Mouse (Mus musculus): ENCODE results near the gene B3galt4. TPM values are rescaled to one million over a fixed set of nuclear protein-coding genes. Genes with fewer than 3 reads are reported as not detected.

B3galt4 gene
- total RNA-seq, 1 experiment: 10.3 TPM

- no peak for DNase-seq (ENCODE audit: low read depth, low spot score)
- Histone ChIP-seq H3K9me3 (ENCODE audit: control insufficient read depth, insufficient read depth, low read depth, low read length) (no peaks in the 10 kb centered on the region), H3K9ac (ENCODE audit: insufficient read depth, low read depth, low read length, poor library complexity, severe bottlenecking) (peak overlapping the region; percentile 7; the same call in 1 of the 2 replicates), H3K4me3 (ENCODE audit: insufficient read depth in 1 of 2, low read depth in 1 of 2, low read length in 2 of 2, poor library complexity in 1 of 2, severe bottlenecking in 1 of 2) (no peak overlapping the region), H3K36me3 (ENCODE audit: control insufficient read depth, insufficient read depth, low read length, poor library complexity, severe bottlenecking) (peaks cover 37% of the 10 kb centered on the region), H3K4me1 (ENCODE audit: control insufficient read depth in 2 of 2, insufficient read depth in 2 of 2, low read length in 2 of 2, poor library complexity in 1 of 2) (peaks cover 3 to 33% of the 10 kb centered on the region in 2 experiments; a peak in 2 of 4 replicates), H3K27ac (ENCODE audit: insufficient read depth, low read depth, low read length, poor library complexity, severe bottlenecking) (no peak overlapping the region)
- TF ChIP-seq CHD2 (IDR thresholded peaks at IDR 0.05; ENCODE audit: low read depth, low read length) (no peak), ZNF384 (IDR thresholded peaks at IDR 0.05; ENCODE audit: low read depth, low read length) (no peak), HCFC1 (IDR thresholded peaks at IDR 0.05; ENCODE audit: borderline replicate concordance, insufficient read depth, low read length) (no peak), ZC3H11A (IDR thresholded peaks at IDR 0.05; ENCODE audit: borderline replicate concordance, low read depth, low read length) (no peak), MAFK (IDR thresholded peaks at IDR 0.05; ENCODE audit: insufficient read depth, low read depth, low read length) (no peak)
- in situ Hi-C loops (cut with MboI; ENCODE audit: low sequenced_read_pairs in 2 of 2, unreplicated experiment in 2 of 2): no loop called here
Measured at GRCm38 (mm10) chr17:33936993-33937392, 14.3 kb downstream of the B3galt4 start.

GRCm38 (mm10) chr17:33935422-33936055, 15.7 kb downstream of the B3galt4 start:
- H3K9me3 ChIP-seq (ENCODE audit: control insufficient read depth, insufficient read depth, low read depth, low read length): no peaks in the 10 kb centered on the region
- no peak overlapping the region for H3K9ac ChIP-seq (ENCODE audit: insufficient read depth, low read depth, low read length, poor library complexity, severe bottlenecking)
- peaks cover 36% of the 10 kb centered on the region for H3K36me3 ChIP-seq (ENCODE audit: control insufficient read depth, insufficient read depth, low read length, poor library complexity, severe bottlenecking)
- H3K27ac ChIP-seq (ENCODE audit: insufficient read depth, low read depth, low read length, poor library complexity, severe bottlenecking): no peak overlapping the region
- no peak overlapping the region for H3K4me3 ChIP-seq (ENCODE audit: insufficient read depth in 1 of 2, low read depth in 1 of 2, low read length in 2 of 2, poor library complexity in 1 of 2, severe bottlenecking in 1 of 2)
- TF ChIP-seq HCFC1 (IDR thresholded peaks at IDR 0.05; ENCODE audit: borderline replicate concordance, insufficient read depth, low read length) (no peak), CHD2 (IDR thresholded peaks at IDR 0.05; ENCODE audit: low read depth, low read length) (no peak), MAFK (IDR thresholded peaks at IDR 0.05; ENCODE audit: insufficient read depth, low read depth, low read length) (no peak), ZNF384 (IDR thresholded peaks at IDR 0.05; ENCODE audit: low read depth, low read length) (no peak), ZC3H11A (IDR thresholded peaks at IDR 0.05; ENCODE audit: borderline replicate concordance, low read depth, low read length) (no peak)
- in situ Hi-C loops (cut with MboI; ENCODE audit: low sequenced_read_pairs in 2 of 2, unreplicated experiment in 2 of 2): no loop called here
- DNase-seq (ENCODE audit: low read depth, low spot score): no peak
- H3K4me1 ChIP-seq (ENCODE audit: control insufficient read depth in 2 of 2, insufficient read depth in 2 of 2, low read length in 2 of 2, poor library complexity in 1 of 2): peaks cover 0 to 32% of the 10 kb centered on the region in 2 experiments; a peak in 1 of 4 replicates

- TF ChIP-seq ZC3H11A (IDR thresholded peaks at IDR 0.05; ENCODE audit: borderline replicate concordance, low read depth, low read length) (no peak), HCFC1 (IDR thresholded peaks at IDR 0.05; ENCODE audit: borderline replicate concordance, insufficient read depth, low read length) (no peak), MAFK (IDR thresholded peaks at IDR 0.05; ENCODE audit: insufficient read depth, low read depth, low read length) (no peak), ZNF384 (IDR thresholded peaks at IDR 0.05; ENCODE audit: low read depth, low read length) (no peak), CHD2 (IDR thresholded peaks at IDR 0.05; ENCODE audit: low read depth, low read length) (no peak)
Measured at GRCm38 (mm10) chr17:33932970-33933369, 18.3 kb downstream of the B3galt4 start.

GRCm38 (mm10) chr17:33932448-33932847, 18.8 kb downstream of the B3galt4 start:
- in situ Hi-C loops (cut with MboI; ENCODE audit: low sequenced_read_pairs in 2 of 2, unreplicated experiment in 2 of 2): no loop called here
- no peak for DNase-seq (ENCODE audit: low read depth, low spot score)
- H3K9ac ChIP-seq (ENCODE audit: insufficient read depth, low read depth, low read length, poor library complexity, severe bottlenecking): no peak overlapping the region
- no peak overlapping the region for H3K27ac ChIP-seq (ENCODE audit: insufficient read depth, low read depth, low read length, poor library complexity, severe bottlenecking)
- no peak for TF ChIP-seq ZNF384 (IDR thresholded peaks at IDR 0.05; ENCODE audit: low read depth, low read length)
- TF ChIP-seq ZC3H11A (IDR thresholded peaks at IDR 0.05; ENCODE audit: borderline replicate concordance, low read depth, low read length): no peak
- no peak overlapping the region for H3K4me3 ChIP-seq (ENCODE audit: insufficient read depth in 1 of 2, low read depth in 1 of 2, low read length in 2 of 2, poor library complexity in 1 of 2, severe bottlenecking in 1 of 2)
- H3K4me1 ChIP-seq (ENCODE audit: control insufficient read depth in 2 of 2, insufficient read depth in 2 of 2, low read length in 2 of 2, poor library complexity in 1 of 2): peaks cover 0 to 28% of the 10 kb centered on the region in 2 experiments; a peak in 1 of 4 replicates
- H3K36me3 ChIP-seq (ENCODE audit: control insufficient read depth, insufficient read depth, low read length, poor library complexity, severe bottlenecking): peaks cover 29% of the 10 kb centered on the region
- H3K9me3 ChIP-seq (ENCODE audit: control insufficient read depth, insufficient read depth, low read depth, low read length): no peaks in the 10 kb centered on the region

More at GRCm38 (mm10) chr17:33932970-33933369, 18.3 kb downstream of the B3galt4 start:
- in situ Hi-C loops (cut with MboI; ENCODE audit: low sequenced_read_pairs in 2 of 2, unreplicated experiment in 2 of 2): no loop called here
- no peak overlapping the region for H3K27ac ChIP-seq (ENCODE audit: insufficient read depth, low read depth, low read length, poor library complexity, severe bottlenecking)
- no peak for DNase-seq (ENCODE audit: low read depth, low spot score)
- H3K9me3 ChIP-seq (ENCODE audit: control insufficient read depth, insufficient read depth, low read depth, low read length): no peaks in the 10 kb centered on the region
- H3K36me3 ChIP-seq (ENCODE audit: control insufficient read depth, insufficient read depth, low read length, poor library complexity, severe bottlenecking): peaks cover 32% of the 10 kb centered on the region
- peak overlapping the region in 1 of 2 experiments; percentile 27; a peak in 2 of 4 replicates for H3K4me3 ChIP-seq (ENCODE audit: insufficient read depth in 1 of 2, low read depth in 1 of 2, low read length in 2 of 2, poor library complexity in 1 of 2, severe bottlenecking in 1 of 2)
- H3K9ac ChIP-seq (ENCODE audit: insufficient read depth, low read depth, low read length, poor library complexity, severe bottlenecking): peak overlapping the region; percentile 42; the same call in 1 of the 2 replicates
- H3K4me1 ChIP-seq (ENCODE audit: control insufficient read depth in 2 of 2, insufficient read depth in 2 of 2, low read length in 2 of 2, poor library complexity in 1 of 2): peaks cover 0 to 28% of the 10 kb centered on the region in 2 experiments; a peak in 1 of 4 replicates

All from ES-E14 (cell line).